Mouse (Mus musculus) large intestine, adult 2 months (tissue): Measurements from ENCODE around the gene Gstm6. TPM values are rescaled to one million over a fixed set of nuclear protein-coding genes. Genes with fewer than 3 reads are reported as not detected.
"Not testable (repeated sequence)": the region's sequence is repeated elsewhere in the genome, so short reads cannot be mapped to it uniquely, and the experiment has no call there.

ENCODE experiments used
- DNase-seq: peaks from one replicate; pipeline ENCODE4 v3.0.0-alpha.2; 2012; ENCODE audit warnings: low read depth, low spot score
- WGBS: fragments of 180-500 bp; shearing (Covaris S2); methylation state at CpG from one replicate; pipeline ENCODE4 v1.1.7; 2018; 5-methylcytosine and 5-hydroxymethylcytosine counted together
- polyA plus RNA-seq: library from polyadenylated mRNA; depleted of rRNA; stranded (reverse); fragments of >200 nt; gene quantifications from 2 replicates; pipeline ENCODE4 v1.2.3, GENCODE M21; 2012

Gstm6 gene
- polyA plus RNA-seq, 1 experiment = 2.4 TPM

- WGBS = 100% methylated on average over 1 of the region's 1 CpGs
- not testable (repeated sequence) for DNase-seq
Measured at GRCm38 (mm10) chr3:107949461-107949860, 5.9 kb upstream of the Gstm6 start.

GRCm38 (mm10) chr3:107945729-107946128 lies 2.2 kb upstream of the Gstm6 start:
- DNase-seq = no peak
- 58% methylated on average over 4 of the region's 4 CpGs for WGBS

- 91% methylated on average over 4 of the region's 4 CpGs for WGBS
- DNase-seq = no peak
Measured at GRCm38 (mm10) chr3:107941261-107941660, 2.3 kb downstream of the Gstm6 start.

- WGBS = 82% methylated on average over 7 of the region's 7 CpGs
- DNase-seq = no peak
Measured at GRCm38 (mm10) chr3:107940524-107940923, 3.0 kb downstream of the Gstm6 start.

GRCm38 (mm10) chr3:107939830-107940229 lies 3.7 kb downstream of the Gstm6 start:
- 69% methylated on average over 4 of the region's 4 CpGs for WGBS
- no peak for DNase-seq

DNA sequence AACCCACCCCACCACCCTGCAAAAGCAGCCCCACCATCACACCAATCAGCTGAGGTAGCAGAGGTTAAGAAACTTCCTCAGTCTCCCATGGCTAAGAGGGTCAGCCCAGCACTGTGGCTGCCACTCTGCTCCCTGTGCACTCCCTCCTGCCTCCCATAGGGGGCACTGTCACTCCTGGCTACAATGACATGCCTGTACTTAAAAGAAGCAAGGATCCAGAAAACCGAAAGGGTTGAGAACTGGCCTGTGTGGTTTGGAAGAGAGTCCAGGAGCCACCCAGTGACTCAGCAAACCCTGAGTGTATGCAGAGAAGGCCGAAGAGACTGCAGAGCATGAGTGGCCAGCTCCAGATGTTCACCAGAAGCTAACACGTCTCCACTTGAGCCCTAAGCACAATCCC lies 4.1 kb downstream of the Gstm6 start:
- WGBS = 16% methylated on average over 3 of the region's 3 CpGs
- no peak for DNase-seq

DNA sequence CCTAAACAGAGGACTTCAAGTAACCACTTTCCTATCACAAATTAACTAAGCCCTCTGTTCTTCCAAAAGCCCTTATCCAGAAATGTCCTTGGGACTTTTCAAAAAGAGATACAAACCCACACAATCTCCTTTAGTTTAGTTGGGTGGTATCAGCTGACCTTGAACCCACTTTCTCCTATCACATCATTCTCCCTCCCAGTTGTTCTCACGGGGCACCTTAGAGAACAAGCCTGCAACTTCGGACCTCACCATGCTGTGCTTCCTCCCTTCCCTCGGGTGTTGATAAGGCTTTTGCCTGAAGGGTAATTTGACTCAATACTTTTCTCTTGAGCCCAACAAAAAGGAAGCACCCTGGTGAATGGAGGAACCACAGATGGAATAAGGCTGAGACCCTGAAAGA lies 7.7 kb downstream of the Gstm6 start:
- no peak for DNase-seq
- 66% methylated on average over 3 of the region's 3 CpGs for WGBS

- no peak for DNase-seq
- 80% methylated on average over 3 of the region's 3 CpGs for WGBS
Measured at GRCm38 (mm10) chr3:107935268-107935667, 8.3 kb downstream of the Gstm6 start.

DNA sequence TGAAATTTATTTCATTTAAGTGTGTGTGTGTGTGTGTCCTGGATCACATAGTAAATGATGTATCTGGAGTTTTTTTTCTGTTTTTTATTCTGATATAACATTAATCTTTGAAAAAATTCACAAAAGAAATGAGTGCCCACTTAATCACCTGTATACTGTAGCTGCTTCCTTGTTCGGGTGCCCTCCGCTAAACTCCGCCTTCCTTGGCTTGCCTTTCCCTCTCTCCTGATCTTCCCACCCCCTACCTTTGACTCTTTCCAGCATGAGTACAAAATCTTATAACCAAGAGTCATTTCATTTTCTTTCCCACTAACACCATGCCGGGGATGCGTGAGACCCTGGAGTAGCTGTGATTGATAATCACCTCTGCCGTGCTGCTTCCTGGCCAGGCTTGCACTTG lies 11.4 kb downstream of the Gstm6 start:
- no peak for DNase-seq
- WGBS = 32% methylated on average over 6 of the region's 6 CpGs

- 4% methylated on average over 10 of the region's 10 CpGs for WGBS
- peak; percentile 85 for DNase-seq
Measured at GRCm38 (mm10) chr3:107931670-107932069, 11.9 kb downstream of the Gstm6 start, which contains the start of gene Gstm7. Gene Gstm7, minus strand, starts transcription at chr3:107931817.

GRCm38 (mm10) chr3:107931134-107931533 lies 12.4 kb downstream of the Gstm6 start:
- no peak for DNase-seq
- WGBS = 45% methylated on average over 2 of the region's 2 CpGs

DNA sequence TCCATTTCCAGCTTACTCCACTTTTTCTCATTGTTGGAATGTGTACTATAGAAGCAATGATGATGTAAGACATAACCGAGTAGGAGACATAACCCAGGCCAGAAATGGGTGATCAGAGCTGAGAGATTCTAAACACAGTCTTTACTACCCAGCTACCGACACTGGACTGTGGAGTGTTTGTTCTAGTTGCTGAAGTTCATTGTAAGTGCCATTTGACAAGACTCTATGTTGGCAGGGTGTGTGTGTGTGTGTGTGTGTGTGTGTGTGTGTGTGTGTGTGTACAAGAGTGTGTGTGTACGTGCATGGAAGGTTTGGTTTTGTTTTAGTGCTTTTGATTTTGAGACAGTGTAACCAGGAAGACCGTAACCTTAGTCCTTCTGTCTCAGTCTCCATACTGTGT lies 13.8 kb downstream of the Gstm6 start:
- 66% methylated on average over 4 of the region's 4 CpGs for WGBS
- DNase-seq = no peak

DNA sequence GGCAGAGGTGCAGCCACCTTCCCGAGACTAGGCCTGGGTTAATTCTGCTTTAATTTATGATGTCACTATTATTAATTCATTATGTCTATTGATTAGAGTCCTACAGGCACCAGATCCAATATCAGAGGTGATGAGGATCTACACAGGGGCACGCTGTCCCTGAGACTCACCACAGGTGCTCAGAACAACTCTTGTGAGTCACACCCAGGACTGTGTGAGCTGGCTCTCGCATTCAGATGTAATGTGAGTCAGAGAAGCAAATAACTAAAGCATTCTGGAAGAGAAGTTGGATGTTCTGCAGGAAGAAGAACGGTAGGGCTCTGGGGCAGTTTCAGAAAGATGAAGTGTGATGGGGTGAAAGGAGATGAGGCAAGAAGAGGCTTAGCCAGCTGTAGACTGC lies 14.3 kb downstream of the Gstm6 start:
- WGBS = 77% methylated on average over 4 of the region's 4 CpGs
- no peak for DNase-seq

DNA sequence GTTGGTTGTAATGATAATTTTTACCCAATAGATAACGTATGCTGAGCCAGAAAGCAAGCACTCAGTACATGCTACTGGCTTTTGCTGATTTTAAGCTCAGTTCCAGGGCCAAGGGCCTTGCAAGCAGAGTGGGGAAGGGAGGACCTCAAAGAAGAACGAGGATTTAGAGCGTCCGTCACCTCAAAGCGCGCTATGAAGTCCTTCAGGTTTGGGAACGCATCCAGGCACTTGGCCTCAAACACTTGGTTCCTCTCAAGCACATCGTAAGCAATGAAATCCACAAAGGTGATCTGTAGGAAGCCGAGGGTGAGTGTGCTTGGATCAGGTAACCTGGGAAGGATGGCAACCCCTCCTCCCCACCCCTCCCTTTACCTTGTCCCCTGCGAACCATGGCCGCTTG lies 14.9 kb downstream of the Gstm6 start:
- WGBS = 81% methylated on average over 11 of the region's 11 CpGs
- no peak for DNase-seq

- DNase-seq = no peak
- WGBS = 81% methylated on average over 3 of the region's 3 CpGs
Measured at GRCm38 (mm10) chr3:107927841-107928240, 15.7 kb downstream of the Gstm6 start.

DNA sequence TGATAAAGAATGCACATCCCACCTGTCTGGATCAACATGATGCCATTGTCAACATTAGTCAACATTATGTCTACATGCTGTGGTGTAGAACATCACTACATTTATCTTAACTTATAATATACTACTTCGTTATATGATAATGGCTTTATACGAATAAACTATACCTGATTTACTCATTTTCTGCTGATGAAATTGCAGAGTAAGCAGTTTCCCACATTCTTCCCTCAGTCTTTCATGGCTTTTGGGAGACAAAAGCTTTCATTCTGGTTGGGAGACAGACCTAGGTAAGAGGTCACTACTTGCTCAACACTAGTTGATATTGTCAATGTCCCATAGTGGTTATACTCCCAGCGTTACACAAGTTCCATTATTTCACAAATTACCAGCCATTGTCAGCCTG lies 18.2 kb downstream of the Gstm6 start:
- WGBS = 87% methylated on average over 3 of the region's 3 CpGs

GRCm38 (mm10) chr3:107920348-107920747 lies 23.2 kb downstream of the Gstm6 start:
- 79% methylated on average over 5 of the region's 5 CpGs for WGBS
- no peak for DNase-seq

More for the DNA sequence above, 18.2 kb downstream of the Gstm6 start:
- DNase-seq = no peak

DNA sequence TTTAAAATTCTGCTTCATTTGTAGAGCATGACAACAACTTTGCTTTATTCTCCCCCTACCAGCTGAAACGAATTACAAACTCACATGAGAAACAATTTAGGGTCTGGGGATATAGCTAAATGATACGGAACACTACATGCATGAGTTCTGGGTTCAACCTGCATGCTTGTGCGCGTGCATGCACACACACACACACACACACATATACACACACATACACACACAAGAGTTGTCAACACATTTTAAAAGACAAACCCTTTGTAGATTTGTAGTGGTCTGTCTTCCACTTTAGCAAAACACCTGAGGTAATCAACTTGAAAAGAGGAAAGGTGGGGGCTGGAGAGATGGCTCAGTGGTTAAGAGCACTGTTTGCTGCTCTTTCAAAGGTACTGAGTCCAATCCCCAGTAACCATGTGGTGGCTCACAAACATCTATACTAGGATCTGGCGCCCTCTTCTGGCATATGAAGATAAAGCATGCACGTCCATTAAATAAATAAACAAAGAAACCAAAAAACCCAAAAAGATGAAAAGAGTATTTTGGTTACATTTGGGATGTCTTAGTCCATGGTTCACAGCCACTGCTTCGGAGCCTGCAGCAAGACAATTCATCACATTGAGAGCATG lies 25.7 kb downstream of the Gstm6 start:
- 55% methylated on average over 7 of the region's 7 CpGs for WGBS

DNA sequence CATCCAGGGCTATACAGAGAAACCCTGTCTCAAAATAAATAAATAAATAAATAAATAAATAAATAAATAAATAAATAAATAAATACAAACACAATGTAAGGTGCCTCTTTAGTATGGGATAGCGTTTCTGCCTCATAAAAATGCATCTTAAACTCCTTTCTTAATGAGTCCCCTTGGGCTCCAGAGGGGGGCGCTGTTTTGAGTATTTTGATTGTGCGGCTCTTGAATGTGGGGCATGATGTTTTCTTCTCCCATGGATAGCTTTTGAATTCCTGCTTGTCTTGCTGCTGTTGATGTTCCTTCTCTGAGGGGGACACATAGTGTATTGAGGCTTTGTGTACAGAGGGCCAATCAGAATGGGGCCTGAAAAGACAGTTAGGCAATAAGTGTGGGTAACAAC lies 26.5 kb downstream of the Gstm6 start:
- WGBS = 87% methylated on average over 3 of the region's 3 CpGs
- DNase-seq = no peak

More for the DNA sequence above, 25.7 kb downstream of the Gstm6 start:
- DNase-seq = no peak

GRCm38 (mm10) chr3:107916674-107917073 lies 26.9 kb downstream of the Gstm6 start:
- DNase-seq = no peak

GRCm38 (mm10) chr3:107905942-107906341 lies 37.6 kb downstream of the Gstm6 start:
- WGBS = 66% methylated on average over 6 of the region's 6 CpGs
- no peak for DNase-seq

More at GRCm38 (mm10) chr3:107916674-107917073, 26.9 kb downstream of the Gstm6 start:
- 47% methylated on average over 15 of the region's 15 CpGs for whole genome bisulfite sequencing
